Mouse (Mus musculus) large intestine, adult 2 months (tissue): ENCODE results near the gene Hmga2. TPM values are rescaled to one million over a fixed set of nuclear protein-coding genes. Genes with fewer than 3 reads are reported as not detected.

Source experiments
- DNase-seq: peaks from one replicate; pipeline ENCODE4 v3.0.0-alpha.2; 2012; ENCODE audit warnings: low read depth, low spot score
- WGBS: fragments of 180-500 bp; shearing (Covaris S2); methylation state at CpG from one replicate; pipeline ENCODE4 v1.1.7; 2018; 5-methylcytosine and 5-hydroxymethylcytosine counted together
- polyA plus RNA-seq: library from polyadenylated mRNA; depleted of rRNA; stranded (reverse); fragments of >200 nt; gene quantifications from 2 replicates; pipeline ENCODE4 v1.2.3, GENCODE M21; 2012

The Hmga2 gene
- polyA plus RNA-seq, 1 experiment = 1.1 TPM

DNA sequence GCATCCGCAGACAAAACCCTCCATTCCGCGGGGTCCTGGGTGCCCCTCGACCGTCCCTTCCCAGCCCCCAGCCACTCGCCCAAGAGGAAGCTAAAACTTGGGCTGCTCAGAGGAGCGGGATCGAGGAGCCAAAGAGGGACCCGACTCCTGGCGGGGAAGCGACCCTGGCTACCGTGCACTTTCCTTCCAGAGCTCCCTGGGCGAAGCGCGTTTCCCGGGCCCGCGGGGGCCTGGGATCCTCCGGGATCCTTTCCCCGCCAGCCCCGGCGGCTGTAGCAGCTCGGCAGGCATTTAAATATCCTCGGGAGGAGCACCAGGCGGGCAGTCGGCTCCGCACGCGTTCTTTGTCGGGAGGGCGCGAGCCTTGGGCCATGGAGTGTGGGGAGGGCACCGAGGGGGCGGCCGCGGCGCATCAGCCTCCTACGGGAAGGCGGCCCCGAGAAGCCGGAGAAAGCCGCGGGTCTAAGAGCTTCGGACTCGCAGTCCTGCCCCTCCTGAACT, 1.2 kb downstream of the Hmga2 start:
- no peak for DNase-seq
- WGBS = under 1% methylated on average over 45 of the region's 45 CpGs

DNA sequence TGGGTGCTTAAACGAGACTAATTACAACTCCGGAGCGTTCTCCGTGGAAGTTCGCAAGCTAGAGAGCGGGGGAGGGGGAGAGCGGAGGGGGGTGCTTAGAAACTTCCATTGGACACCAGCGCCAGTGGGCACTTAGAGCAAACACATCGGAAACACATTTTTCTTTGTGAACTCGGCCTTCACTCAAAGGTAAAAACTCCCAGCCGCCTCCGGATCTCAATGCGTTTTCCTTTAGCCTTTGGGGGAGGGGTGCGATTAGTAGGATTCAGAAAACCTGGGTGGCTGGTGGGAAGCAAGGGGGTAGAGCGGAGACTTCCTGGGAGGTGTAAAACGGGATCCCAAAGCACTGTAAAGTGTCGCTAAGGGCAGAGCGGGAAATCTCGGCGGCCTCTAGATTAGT, 2.0 kb downstream of the Hmga2 start:
- no peak for DNase-seq
- under 1% methylated on average over 20 of the region's 20 CpGs for WGBS

DNA sequence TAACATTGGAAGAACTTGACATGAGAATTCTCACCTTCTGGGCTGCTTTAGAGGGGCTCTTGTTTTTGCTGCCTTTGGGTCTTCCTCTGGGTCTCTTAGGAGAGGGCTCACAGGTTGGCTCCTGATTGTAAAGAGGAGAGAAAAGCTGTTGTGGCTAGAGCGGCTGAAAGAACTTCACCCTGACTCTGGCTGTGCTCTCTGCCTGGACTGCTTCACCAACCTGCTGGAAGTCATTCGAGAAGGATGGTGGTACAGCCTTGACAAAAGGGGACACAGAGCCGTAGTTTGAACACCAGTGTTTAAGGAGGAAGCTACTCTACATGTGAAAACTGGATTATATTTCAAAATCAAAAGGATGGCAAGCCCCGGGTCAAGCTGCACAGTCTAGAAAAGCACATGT, 3.1 kb downstream of the Hmga2 start:
- WGBS = 40% methylated on average over 4 of the region's 4 CpGs

DNA sequence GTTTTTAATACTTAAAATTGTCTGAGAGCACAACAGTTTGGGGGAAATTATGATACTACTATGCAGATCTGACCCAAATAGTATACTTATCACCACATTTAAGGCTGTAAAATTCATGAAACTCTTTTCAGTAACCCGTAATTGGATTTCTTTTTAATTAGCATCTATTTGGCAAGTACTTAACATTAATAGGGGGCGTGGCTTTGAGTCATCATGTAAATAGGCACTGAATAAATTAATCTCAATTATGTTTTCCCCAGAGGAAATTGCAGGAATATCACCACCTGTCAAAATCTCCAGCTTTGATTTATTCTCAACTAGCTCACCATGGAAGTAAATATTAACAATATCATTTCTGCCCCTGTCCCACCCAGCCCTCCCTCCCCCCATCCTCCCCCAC, 3.7 kb downstream of the Hmga2 start:
- 68% methylated on average over 2 of the region's 2 CpGs for WGBS
- DNase-seq = no peak

More for the DNA sequence above, 3.1 kb downstream of the Hmga2 start:
- DNase-seq = no peak

DNA sequence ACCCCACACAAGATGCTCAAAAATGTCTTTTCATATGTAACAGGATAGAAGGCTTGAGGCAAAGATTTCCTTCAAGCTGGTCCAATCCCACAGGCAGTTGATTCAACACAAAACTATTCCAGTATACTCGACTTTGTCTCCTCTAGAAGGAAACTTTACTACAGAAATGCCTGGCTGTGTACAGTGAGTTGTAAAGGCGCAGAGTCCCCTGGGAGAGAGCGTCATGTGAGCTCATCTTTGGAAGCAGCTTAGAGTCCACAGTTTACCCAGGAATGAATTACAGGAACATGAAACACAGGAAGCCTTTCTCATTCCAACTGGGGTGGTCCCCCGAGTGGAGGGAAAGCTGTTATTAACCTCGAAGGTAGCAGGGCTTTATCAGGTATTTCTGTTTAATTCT, 11.1 kb downstream of the Hmga2 start:
- WGBS = 58% methylated on average over 5 of the region's 5 CpGs
- no peak for DNase-seq

DNA sequence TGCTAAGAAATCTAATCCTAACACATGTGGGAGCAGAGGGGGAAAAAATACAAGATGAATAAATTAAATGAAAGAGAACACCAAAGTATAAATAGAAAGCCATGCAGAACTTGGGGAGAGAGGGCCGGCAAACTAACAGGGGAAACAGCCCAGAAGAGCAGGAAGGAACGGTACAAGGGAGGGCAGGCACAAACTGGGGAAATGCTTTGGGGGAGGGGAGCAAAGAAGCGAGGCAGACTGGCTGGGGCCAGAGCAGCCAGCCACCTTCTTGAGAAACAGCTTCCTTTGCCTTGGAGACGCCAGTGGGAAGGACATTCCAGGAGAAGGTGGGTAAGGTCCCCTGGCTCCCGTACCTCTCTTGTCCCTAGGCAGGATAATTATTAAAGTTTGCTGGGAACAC, 14.5 kb downstream of the Hmga2 start:
- DNase-seq = no peak
- WGBS = 46% methylated on average over 5 of the region's 5 CpGs

DNA sequence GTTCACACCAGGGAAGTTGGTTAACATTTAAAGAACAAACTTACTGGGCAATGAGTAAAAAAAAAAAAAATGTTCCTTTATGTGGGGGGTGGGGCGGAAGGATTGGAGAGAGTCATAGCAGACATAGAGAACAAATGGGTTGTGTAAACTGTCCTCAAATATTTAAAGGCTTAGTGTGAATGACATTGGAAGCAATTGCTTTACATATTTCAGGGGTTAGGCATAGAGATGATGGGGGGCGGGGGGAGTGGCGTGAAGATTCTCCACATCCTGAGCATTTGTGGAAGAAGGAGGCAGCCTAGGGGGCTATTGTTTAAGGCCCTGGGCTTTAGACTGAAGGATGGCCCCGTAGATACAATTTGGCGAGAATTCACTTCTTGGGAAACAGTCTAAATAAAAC, 15.0 kb downstream of the Hmga2 start:
- 82% methylated on average over 5 of the region's 5 CpGs for WGBS
- DNase-seq = no peak

DNA sequence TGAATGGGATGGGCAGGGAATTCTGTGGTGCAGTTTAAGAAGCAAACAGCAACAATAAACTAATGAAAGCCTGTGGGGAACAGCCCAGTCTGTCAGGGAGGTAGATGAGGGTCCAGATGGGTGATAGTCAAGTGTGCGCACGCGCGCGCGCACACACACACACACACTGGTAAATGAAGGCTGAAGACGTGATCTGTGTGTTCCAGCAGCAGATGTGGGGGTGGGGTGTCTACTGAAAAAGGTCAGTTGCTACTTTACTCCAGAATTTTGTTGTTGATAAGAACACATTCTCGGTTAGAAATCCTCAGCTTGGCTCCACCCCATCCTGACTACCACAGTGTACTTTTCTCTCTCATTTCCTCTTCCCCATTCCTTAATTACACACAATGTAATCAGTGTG, 17.4 kb downstream of the Hmga2 start:
- no peak for DNase-seq
- WGBS = 82% methylated on average over 8 of the region's 8 CpGs

DNA sequence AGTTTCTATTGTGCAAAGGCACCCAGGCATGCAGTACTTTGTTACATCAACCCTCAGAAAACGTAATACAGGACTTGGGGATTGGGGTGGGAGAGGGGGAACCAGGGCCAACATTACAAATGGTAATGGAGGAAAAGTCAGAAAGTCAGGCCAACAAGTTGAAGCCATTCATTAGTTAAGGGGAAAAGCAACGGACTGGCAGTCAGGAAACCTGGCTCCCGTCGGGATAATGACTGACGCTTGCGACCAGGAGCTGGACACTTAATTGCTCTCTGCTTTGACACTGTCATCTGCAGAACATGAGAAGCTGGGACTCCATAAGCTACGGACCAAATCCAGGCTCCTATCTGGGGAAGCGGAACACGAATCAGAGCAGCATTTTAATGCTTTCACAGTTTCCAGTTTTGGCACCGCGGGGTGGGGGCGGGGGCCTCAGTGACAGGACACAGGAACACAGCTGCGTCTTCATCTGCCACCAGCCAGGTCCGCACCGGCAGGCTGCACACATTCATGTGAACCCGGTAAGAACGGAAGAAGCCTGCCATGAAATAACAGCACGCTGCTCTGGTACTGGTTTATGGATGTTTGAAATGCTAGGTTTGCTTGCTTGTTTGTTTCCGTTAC, 26.5 kb downstream of the Hmga2 start:
- WGBS = 83% methylated on average over 19 of the region's 19 CpGs
- DNase-seq = no peak

DNA sequence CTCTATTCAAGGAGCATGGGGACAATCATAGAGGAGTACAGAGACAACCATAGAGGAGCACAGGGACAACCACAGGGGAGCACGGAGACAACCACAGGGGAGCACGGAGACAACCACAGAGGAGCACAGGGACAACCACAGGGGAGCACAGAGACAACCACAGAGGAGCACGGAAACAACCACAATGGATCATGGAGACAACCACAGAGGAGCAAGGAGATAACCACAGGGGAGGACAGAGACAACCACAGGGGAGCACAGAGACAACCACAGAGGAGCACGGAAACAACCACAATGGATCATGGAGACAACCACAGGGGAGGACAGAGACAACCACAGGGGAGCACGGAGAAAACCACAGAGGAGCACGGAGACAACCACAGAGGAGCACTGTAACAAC, 29.5 kb downstream of the Hmga2 start:
- DNase-seq = no peak
- 89% methylated on average over 6 of the region's 6 CpGs for WGBS

DNA sequence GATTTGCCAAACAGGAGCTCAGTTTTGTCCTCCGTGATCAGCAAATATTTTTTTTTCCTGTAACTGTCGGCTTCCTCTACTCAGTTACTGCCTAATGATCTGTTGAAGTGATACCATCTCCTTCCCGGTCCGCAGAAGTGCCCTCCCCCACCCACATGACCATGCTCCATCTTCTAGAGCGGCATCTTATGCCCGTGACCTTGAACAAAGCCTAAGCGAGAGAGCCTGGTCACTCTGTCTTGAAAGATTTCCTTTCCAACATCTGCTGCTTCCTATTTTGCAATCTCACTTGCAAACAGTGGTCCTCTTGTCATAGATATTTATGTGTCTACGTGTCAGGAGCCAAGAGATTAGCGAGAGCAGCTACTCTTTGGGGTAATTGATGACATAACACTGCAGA, 30.1 kb downstream of the Hmga2 start:
- 81% methylated on average over 9 of the region's 9 CpGs for WGBS
- no peak for DNase-seq

DNA sequence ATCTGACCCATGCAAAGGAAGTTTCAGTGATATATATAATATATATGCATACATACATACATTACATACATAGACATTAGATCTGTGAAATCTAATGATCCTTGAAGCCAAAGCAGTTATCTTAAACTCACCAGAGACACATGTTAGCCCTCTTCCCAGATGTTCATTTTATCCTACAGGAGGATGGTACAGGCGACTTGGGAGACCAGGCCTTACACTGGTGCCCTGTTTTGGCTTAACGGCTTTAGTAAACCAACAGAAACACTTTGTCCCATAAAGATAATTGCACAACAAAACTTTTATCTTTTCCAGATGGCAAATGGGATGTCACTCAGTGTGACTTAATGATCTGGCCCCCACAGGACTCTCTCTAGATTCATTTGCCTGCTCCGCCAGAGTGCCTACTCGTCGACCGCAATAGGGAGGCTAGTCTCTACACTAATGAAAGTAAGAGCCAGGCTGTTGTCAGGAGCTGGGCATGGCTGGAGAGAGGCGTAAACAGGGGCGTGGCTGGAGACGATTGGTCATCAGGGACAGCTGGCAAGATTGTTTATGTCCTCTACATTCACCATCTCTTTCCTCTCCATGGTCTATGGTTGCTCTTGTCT, 31.7 kb downstream of the Hmga2 start:
- no peak for DNase-seq
- 75% methylated on average over 9 of the region's 9 CpGs for WGBS

DNA sequence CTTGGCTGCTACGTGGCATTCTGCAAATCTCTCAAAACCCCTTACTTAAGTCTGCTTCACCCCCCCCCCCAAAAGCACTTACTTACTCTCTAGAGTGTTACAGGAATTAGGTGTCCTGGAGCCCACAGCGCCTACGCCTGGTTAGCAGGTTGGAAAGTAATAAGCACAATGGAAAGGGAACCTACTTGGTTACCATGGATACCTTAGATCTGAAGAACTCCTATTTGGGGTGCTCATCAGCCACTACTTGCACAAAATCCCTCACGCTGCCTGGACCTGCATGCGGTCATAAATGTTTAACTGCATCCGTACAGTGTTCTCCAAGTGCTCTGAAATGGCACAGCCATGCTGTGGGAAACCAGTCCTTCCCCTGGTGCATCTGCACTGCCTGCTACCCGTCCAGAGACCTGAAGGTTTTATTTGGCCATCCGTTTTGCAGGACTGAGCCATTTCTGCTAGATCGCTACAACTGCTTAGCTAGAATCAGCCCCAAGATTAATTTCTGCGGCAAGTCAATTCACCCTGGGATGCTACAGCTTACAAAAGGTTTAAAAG, 32.4 kb downstream of the Hmga2 start:
- no peak for DNase-seq
- 94% methylated on average over 10 of the region's 10 CpGs for WGBS

DNA sequence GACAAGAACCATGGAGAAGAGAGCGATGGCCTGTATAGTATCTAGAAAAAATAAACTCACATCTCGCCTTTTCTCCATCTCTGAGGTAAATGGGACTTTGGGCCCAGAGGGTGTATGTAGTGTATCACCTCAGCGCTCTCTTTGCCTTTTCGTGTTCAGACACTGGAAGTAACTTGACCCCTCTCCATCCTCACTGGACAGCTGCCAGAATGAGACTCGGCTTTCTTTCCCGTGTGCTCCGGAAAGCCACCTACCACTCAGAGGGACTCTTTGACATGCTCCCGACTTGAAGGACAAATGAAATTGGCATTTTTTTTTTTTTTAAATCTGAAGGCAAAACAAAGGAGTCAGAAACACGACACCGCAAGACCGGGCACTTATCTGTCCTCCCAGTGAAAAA, 35.0 kb downstream of the Hmga2 start:
- DNase-seq = no peak
- 83% methylated on average over 11 of the region's 11 CpGs for WGBS

DNA sequence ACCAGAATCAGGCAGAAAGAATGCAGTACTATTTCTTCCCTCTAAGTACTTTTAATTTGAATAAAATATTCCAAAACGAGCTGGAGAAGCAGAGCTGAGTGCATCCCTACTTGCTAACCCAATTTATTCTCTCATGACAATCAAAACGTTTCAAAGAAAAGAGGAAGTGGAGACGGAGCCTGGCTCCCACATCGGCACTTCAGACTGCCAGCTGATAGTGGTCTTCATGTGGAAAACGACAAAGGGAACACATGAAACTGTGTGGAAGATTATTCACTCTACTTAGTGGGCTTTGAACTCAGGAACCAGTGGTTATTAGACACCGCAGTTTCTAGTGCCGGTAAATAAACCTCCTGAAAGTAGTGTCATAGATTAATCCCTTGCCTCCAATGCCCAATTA, 41.8 kb downstream of the Hmga2 start:
- WGBS = 64% methylated on average over 7 of the region's 7 CpGs
- DNase-seq = no peak

DNA sequence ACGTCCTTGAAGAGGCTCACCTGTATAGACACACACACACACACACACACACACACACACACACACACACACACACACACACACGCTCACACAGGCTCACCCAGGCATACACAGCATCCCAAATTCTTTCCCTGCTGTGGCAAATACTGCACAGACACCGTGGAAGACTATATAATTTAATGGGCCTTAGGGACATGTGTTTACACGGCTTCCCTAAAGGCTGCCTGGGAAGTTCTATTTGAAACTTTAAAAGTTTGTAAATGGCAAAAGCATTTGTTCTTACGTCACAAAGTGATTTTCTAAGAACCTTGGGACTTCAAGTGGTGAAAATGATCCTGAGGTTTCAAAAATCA, 42.8 kb downstream of the Hmga2 start:
- DNase-seq = no peak
- WGBS = 40% methylated on average over 5 of the region's 5 CpGs

DNA sequence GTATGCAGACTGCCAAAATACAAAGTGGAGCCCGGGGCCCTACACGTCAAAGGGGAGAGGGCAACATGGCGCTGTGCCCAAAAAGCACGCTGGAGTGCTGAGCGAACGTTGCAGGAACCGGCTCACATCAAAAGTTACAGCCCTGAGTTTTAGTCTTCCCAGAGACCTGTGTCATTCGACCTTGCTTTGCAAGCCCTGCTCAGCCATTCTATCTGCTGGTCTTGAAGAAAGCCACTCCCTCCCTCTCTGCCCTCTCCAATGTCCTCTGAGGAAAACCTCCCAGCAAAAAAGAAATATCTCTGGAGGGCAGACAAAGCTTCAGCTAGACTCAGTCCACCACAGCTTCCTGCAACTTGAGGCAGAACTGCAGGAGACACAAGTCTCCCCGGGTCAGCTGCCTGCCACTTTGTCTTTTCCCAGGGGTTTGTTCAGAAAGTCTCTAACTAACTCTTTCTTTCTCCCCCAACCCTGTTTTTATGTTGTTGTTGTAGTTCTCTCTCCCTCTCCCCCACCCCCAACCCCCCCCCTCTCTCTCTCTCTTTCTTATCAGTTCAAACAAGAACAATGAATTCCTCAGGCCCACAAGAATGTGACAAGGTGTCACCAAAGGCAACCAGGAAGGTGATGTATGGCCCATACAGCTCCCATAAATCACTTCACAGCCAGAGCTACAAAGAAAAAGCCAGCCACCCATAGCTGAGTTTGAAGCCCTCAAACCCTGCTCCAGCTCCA, 43.4 kb downstream of the Hmga2 start:
- 34% methylated on average over 9 of the region's 9 CpGs for WGBS
- no peak for DNase-seq

DNA sequence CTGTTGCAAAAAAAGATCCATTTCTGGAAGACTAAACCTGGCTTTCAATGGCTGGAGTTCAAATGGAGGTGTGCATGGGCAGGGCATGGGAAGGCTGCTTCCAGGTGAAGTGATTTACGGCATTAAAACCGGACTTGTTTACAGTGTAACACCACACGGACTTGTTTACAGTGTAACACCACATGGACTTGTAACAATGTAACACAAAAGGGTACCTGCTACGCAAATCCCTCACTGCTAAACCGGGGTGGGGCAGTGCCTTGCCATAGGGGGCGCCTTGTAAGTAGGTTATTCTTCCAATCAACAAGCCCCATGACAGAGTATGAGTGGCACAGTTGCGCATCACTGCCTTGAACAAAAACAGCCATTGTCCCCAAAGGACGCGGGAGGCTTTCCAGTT, 44.2 kb downstream of the Hmga2 start:
- no peak for DNase-seq
- 69% methylated on average over 9 of the region's 9 CpGs for WGBS

DNA sequence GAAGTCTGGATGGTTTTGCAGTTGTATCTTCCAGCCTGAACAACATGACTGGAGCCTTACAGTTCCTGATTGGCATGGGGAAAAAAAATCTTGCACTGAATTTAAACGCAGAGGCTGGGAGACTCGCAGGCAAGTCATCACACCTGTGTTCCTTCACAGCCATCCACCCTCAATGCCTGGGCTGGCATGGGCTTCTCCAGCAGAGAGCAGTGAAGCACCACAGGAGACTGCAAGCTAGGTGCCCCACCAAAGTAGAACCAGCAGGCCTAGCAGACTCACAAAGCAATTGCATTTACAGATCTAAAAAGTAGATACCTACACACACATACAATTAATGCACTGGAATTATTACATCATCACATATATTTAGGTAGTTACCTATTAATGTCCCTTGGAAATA, 44.8 kb downstream of the Hmga2 start:
- 63% methylated on average over 2 of the region's 2 CpGs for WGBS
- no peak for DNase-seq

DNA sequence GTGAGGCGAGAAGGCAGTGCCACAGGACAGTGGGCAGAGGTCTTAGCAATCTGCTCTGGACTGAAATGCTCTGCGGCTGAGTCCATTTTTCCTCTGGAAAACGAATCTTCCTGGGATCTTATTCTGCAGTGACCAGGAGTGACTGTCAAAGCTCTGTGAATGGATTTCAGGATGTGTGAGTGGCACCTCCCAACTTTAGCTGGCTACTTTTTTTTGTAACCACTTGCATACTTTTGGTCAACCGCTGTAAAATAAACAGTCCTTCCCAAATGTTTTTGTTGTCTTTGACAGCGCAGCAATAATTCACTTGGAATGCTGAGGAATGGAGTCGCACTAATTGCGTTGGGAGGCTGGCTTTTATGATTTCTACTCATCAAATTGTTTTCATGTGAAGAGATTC, 45.8 kb downstream of the Hmga2 start:
- 71% methylated on average over 7 of the region's 7 CpGs for WGBS
- DNase-seq = no peak

DNA sequence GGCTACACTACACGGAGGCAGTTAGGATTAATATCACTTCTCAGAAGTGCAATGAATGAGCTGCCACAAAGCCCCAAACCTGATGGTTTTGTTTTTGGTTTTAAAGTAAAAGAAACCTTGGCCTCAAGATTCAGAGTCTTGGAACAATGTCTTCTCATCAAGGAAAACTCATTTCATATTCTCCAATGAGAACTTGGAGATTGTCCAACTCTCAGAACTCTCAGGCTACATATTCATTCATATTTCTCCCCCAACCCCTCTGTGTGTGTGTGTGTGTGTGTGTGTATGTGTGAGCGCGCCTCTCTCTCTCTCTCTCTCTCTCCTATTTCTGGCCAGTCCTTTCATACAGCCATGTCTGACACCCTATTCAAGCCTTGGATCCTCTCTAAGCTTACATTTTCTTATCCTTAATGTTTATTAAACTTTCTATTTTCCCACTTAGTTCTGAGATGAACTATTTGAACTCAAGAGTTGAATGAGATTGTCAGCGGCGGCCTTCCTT, 46.5 kb downstream of the Hmga2 start:
- no peak for DNase-seq
- WGBS = 71% methylated on average over 5 of the region's 5 CpGs
